In genomic region chr2:73425822-73426221, GRCm38 (mm10) we compare ENCODE assay signal across 27 mouse cellular contexts. TPM values are rescaled to one million over a fixed set of nuclear protein-coding genes. Genes with fewer than 3 reads are reported as not detected.
DNase-seq lines count a peak whose midpoint lies in the region; ATAC-seq and TF ChIP-seq lines count a peak whose summit lies in the region.
"Had no signal": no experiment of that assay in that cellular context is flagged by ENCODE, and none has a peak within 500 bp of the region (broad histone marks: within the 10 kb centered on the region; RNA-seq: fewer than 3 reads in every experiment).

No protein-coding gene starts in this region.

- no peak overlapping the region for H3K4me3 ChIP-seq in liver, postnatal 0 days (ENCODE audit: low read depth, low read length)
- H3K4me3 ChIP-seq in stomach, postnatal 0 days (ENCODE audit: low read depth, low read length): no peak overlapping the region
- H3K4me3 ChIP-seq: embryonic facial prominence, embryonic 12.5 days; embryonic facial prominence, embryonic 15.5 days; gastrocnemius, adult 2 months; heart, adult 2 months; heart, embryonic 10.5 days; heart, embryonic 13.5 days had no signal

- no peaks in the 10 kb centered on the region for H3K9me3 ChIP-seq in liver, postnatal 0 days (ENCODE audit: low read length)
- H3K9me3 ChIP-seq in stomach, postnatal 0 days (ENCODE audit: control insufficient read depth, low read length): no peaks in the 10 kb centered on the region
- H3K9me3 ChIP-seq: embryonic facial prominence, embryonic 12.5 days; embryonic facial prominence, embryonic 15.5 days; heart, embryonic 10.5 days; heart, embryonic 13.5 days had no signal

- no peak overlapping the region for H3K27ac ChIP-seq in liver, postnatal 0 days (ENCODE audit: low read depth)
- H3K27ac ChIP-seq in stomach, postnatal 0 days (replicated peaks): no peak overlapping the region
- H3K27ac ChIP-seq: embryonic facial prominence, embryonic 12.5 days; embryonic facial prominence, embryonic 15.5 days; gastrocnemius, adult 2 months; heart, adult 2 months; heart, embryonic 10.5 days; heart, embryonic 13.5 days; hindbrain, embryonic 14.5 days; hindbrain, postnatal 0 days had no signal

- H3K36me3 ChIP-seq in liver, postnatal 0 days (replicated peaks; ENCODE audit: insufficient read depth, low read length): no peaks in the 10 kb centered on the region
- no peaks in the 10 kb centered on the region for H3K36me3 ChIP-seq in stomach, postnatal 0 days (ENCODE audit: control insufficient read depth, insufficient read depth, low read length)
- H3K36me3 ChIP-seq: embryonic facial prominence, embryonic 12.5 days; embryonic facial prominence, embryonic 15.5 days; heart, embryonic 10.5 days; heart, embryonic 13.5 days had no signal

- TF ChIP-seq EP300 in liver, postnatal 0 days (IDR thresholded peaks at IDR 0.05; ENCODE audit: low read depth): no peak
- TF ChIP-seq EP300 in stomach, postnatal 0 days (optimal IDR thresholded peaks at IDR 0.05): no peak

- no peaks in the 10 kb centered on the region for H3K4me1 ChIP-seq in liver, postnatal 0 days (ENCODE audit: insufficient read depth)
- H3K4me1 ChIP-seq in stomach, postnatal 0 days (replicated peaks; ENCODE audit: control insufficient read depth, insufficient read depth): no peaks in the 10 kb centered on the region
- H3K4me1 ChIP-seq: heart, embryonic 13.5 days had no signal

- no peak overlapping the region for H3K9ac ChIP-seq in liver, postnatal 0 days (replicated peaks)
- H3K9ac ChIP-seq in stomach, postnatal 0 days (ENCODE audit: low read length): no peak overlapping the region
- H3K9ac ChIP-seq: embryonic facial prominence, embryonic 12.5 days; embryonic facial prominence, embryonic 15.5 days; forebrain, postnatal 0 days; heart, embryonic 13.5 days; hindbrain, embryonic 14.5 days had no signal

- TF ChIP-seq CTCF in liver, postnatal 0 days (IDR thresholded peaks at IDR 0.05; ENCODE audit: low read depth): no peak
- no peak for TF ChIP-seq CTCF in stomach, postnatal 0 days (IDR thresholded peaks at IDR 0.05; ENCODE audit: low read depth)

- H3K4me2 ChIP-seq in liver, postnatal 0 days (ENCODE audit: low read depth, low read length): no peak overlapping the region
- H3K4me2 ChIP-seq in stomach, postnatal 0 days (replicated peaks; ENCODE audit: low read depth): no peak overlapping the region
- H3K4me2 ChIP-seq: embryonic facial prominence, embryonic 12.5 days; embryonic facial prominence, embryonic 15.5 days; heart, embryonic 13.5 days; hindbrain, embryonic 14.5 days had no signal

- peak; percentile 45; the same call in 1 of the 2 replicates for ATAC-seq in liver, postnatal 0 days
- peak; percentile 90 for ATAC-seq in stomach, postnatal 0 days (ENCODE audit: low FRiP score, low TSS enrichment)
- ATAC-seq: forebrain, embryonic 14.5 days; forebrain, postnatal 0 days; hindbrain, postnatal 0 days had no signal

- DNase-seq in liver, postnatal 0 days: no peak
- DNase-seq in liver: no peak
- peak; percentile 22 for DNase-seq in lung, postnatal 10 days
- no peak for DNase-seq in lung, postnatal 14 days
- peak; percentile 64 for DNase-seq in stomach, postnatal 0 days (ENCODE audit: low spot score)
- no peak for DNase-seq in neural tube, embryonic 10.5 days (ENCODE audit: extremely low spot score, low spot score)
- DNase-seq: adrenal gland, adult 2 months; adrenal gland, postnatal 14 days; B cell, adult 2 months; cerebellum, adult 11 months; cerebellum, adult 2 months; cerebellum, adult 9-11 months; cerebellum, postnatal 25 days; forebrain, postnatal 0 days; gastrocnemius, adult 2 months; gastrocnemius, postnatal 14 days; heart, adult 2 months; heart, postnatal 14 days; heart, postnatal 4 days had no signal

- H3K27me3 ChIP-seq in liver, postnatal 0 days (ENCODE audit: insufficient read depth, low read length): 0 out of 2 replicates have a peak, but pooled peaks cover 3% of the 10 kb centered on the region
- H3K27me3 ChIP-seq in stomach, postnatal 0 days (ENCODE audit: control insufficient read depth, insufficient read depth, low read length): no peaks in the 10 kb centered on the region
- H3K27me3 ChIP-seq: CH12.LX; embryonic facial prominence, embryonic 12.5 days; embryonic facial prominence, embryonic 15.5 days; heart, embryonic 13.5 days had no signal

- WGBS in liver, postnatal 0 days (ENCODE audit: insufficient replicate concordance): 67% methylated on average over 14 of the region's 14 CpGs
- 55% methylated on average over 14 of the region's 14 CpGs for WGBS in stomach, postnatal 0 days

RNA-seq across cellular contexts. Expression of gene Gpr155, which starts 39.5 kb away (rescaled TPM):
- polyA plus RNA-seq in liver, postnatal 0 days (2015; fragmentation: Nextera tagmentation; extraction: Ambion mirVana): 3.4 TPM in 2 replicates
- 11.6 and 11.8 TPM in 2 replicates for polyA plus RNA-seq in stomach, postnatal 0 days (2015; fragmentation: Nextera tagmentation; extraction: Ambion mirVana)

Comparison
In these comparisons a context has a peak if more than half of its experiments do, and no peak if none do; other contexts are left out.
1. DNase-seq: peak in lung, postnatal 10 days (single experiment) and stomach, postnatal 0 days (single experiment); none in liver, postnatal 0 days (single experiment), liver (single experiment), lung, postnatal 14 days (single experiment) and neural tube, embryonic 10.5 days (single experiment).